Mouse (Mus musculus) left cerebral cortex, adult 2 months (tissue): ENCODE data around the gene Irs1. TPM values are rescaled to one million over a fixed set of nuclear protein-coding genes. Genes with fewer than 3 reads are reported as not detected.
A peak's percentile ranks its signal among the peaks of the same experiment; 100 is the strongest.

Experiments
- DNase-seq, 2 experiments: peaks; one replicate each; pipeline ENCODE4 v3.0.0; 2021 to 2022; ENCODE audit warnings: low spot score in 2 of 2, mixed read lengths in 1 of 2; ENCODE audit errors: extremely low spot score in 1 of 2
- H3K27ac ChIP-seq: fragments of 200-600 bp; 2 replicates; pipeline ENCODE4 v1.8.1; 2022
- H3K4me3 ChIP-seq: fragments of 200-600 bp; 2 replicates; pipeline ENCODE4 v1.8.1; 2022
- CTCF ChIP-seq: fragments of 200-600 bp; IDR thresholded peaks from 2 replicates; pipeline ENCODE4 v1.8.1; 2022; ENCODE audit warnings: antibody characterized with exemption, mild to moderate bottlenecking, moderate library complexity
- intact Hi-C: fragments of 180-260 bp; cut with DNase I; formaldehyde crosslinking; loops from one replicate; pipeline ENCODE4 v1.15.1; 2025
- total RNA-seq, 2 experiments: library from RNA; stranded (reverse); gene quantifications; 2 replicates each; pipeline ENCODE4 v1.2.3; 2021

Irs1 gene
- total RNA-seq, 2 experiments from 2014 or later = 17.3 to 17.4 TPM

GRCm38 (mm10) chr1:82272231-82272630 is 19.0 kb downstream of the Irs1 start:
- Histone ChIP-seq H3K27ac (no peak overlapping the region), H3K4me3 (no peak overlapping the region)
- no peak for DNase-seq
- intact Hi-C loops = no loop called here
- TF ChIP-seq CTCF = no peak

GRCm38 (mm10) chr1:82267547-82267946 is 23.7 kb downstream of the Irs1 start:
- no peak for TF ChIP-seq CTCF
- H3K4me3 ChIP-seq = no peak overlapping the region
- intact Hi-C loops = no loop called here
- DNase-seq = no peak
- H3K27ac ChIP-seq = no peak overlapping the region

GRCm38 (mm10) chr1:82262331-82262730 is 28.9 kb downstream of the Irs1 start:
- DNase-seq = no peak
- no peak overlapping the region for H3K4me3 ChIP-seq
- H3K27ac ChIP-seq = no peak overlapping the region
- intact Hi-C loops = no loop called here
- no peak for TF ChIP-seq CTCF

GRCm38 (mm10) chr1:82261638-82262037 is 29.6 kb downstream of the Irs1 start:
- no peak for TF ChIP-seq CTCF
- intact Hi-C loops = no loop called here
- DNase-seq = no peak
- no peak overlapping the region for H3K4me3 ChIP-seq
- no peak overlapping the region for H3K27ac ChIP-seq

- H3K27ac ChIP-seq = no peak overlapping the region
- DNase-seq = peak; percentile 16 to 17
These were observed 30.1 kb downstream of the Irs1 start for GRCm38 (mm10) chr1:82261053-82261618.

GRCm38 (mm10) chr1:82260055-82260454 is 31.2 kb downstream of the Irs1 start:
- intact Hi-C loops = no loop called here
- Histone ChIP-seq H3K27ac (no peak overlapping the region), H3K4me3 (no peak overlapping the region)
- TF ChIP-seq CTCF = no peak
- DNase-seq = no peak

More at GRCm38 (mm10) chr1:82261053-82261618, 30.1 kb downstream of the Irs1 start:
- TF ChIP-seq CTCF = no peak
- no peak overlapping the region for H3K4me3 ChIP-seq
- intact Hi-C loops = no loop called here

- no peak for TF ChIP-seq CTCF
- no peak for DNase-seq
- H3K4me3 ChIP-seq = no peak overlapping the region
- H3K27ac ChIP-seq = no peak overlapping the region
- intact Hi-C loops = no loop called here
These were observed 32.9 kb downstream of the Irs1 start for GRCm38 (mm10) chr1:82258331-82258730.

- TF ChIP-seq CTCF = no peak
- intact Hi-C loops = no loop called here
- DNase-seq = no peak
- Histone ChIP-seq H3K27ac (no peak overlapping the region), H3K4me3 (no peak overlapping the region)
These were observed 33.8 kb downstream of the Irs1 start for GRCm38 (mm10) chr1:82257457-82257856.

- TF ChIP-seq CTCF = no peak
- intact Hi-C loops = no loop called here
- Histone ChIP-seq H3K27ac (no peak overlapping the region), H3K4me3 (no peak overlapping the region)
- no peak for DNase-seq
These were observed 37.3 kb downstream of the Irs1 start for GRCm38 (mm10) chr1:82253789-82254445.

GRCm38 (mm10) chr1:82247221-82247951 is 43.8 kb downstream of the Irs1 start:
- no peak for DNase-seq
- intact Hi-C loops = no loop called here
- TF ChIP-seq CTCF = no peak
- Histone ChIP-seq H3K27ac (no peak overlapping the region), H3K4me3 (no peak overlapping the region)

GRCm38 (mm10) chr1:82245002-82245401 is 46.2 kb downstream of the Irs1 start:
- intact Hi-C loops = no loop called here
- no peak for TF ChIP-seq CTCF

GRCm38 (mm10) chr1:82243260-82243825 is 47.9 kb downstream of the Irs1 start:
- Histone ChIP-seq H3K27ac (no peak overlapping the region), H3K4me3 (no peak overlapping the region)
- intact Hi-C loops = no loop called here
- TF ChIP-seq CTCF = no peak
- no peak for DNase-seq

More at GRCm38 (mm10) chr1:82245002-82245401, 46.2 kb downstream of the Irs1 start:
- DNase-seq = no peak
- Histone ChIP-seq H3K4me3 (no peak overlapping the region), H3K27ac (no peak overlapping the region)
